ENCODE assay signal across 8 mouse cellular contexts in genomic region chr7:16780825-16781554, GRCm38 (mm10). TPM values are rescaled to one million over a fixed set of nuclear protein-coding genes. Genes with fewer than 3 reads are reported as not detected.
DNase-seq lines count a peak whose midpoint lies in the region; ATAC-seq lines count a peak whose summit lies in the region.

Slc1a5 (plus strand) TSS chr7:16781340.

- H3K4me1 ChIP-seq in hindbrain, embryonic 16.5 days (ENCODE audit: control insufficient read depth, insufficient read depth, low read depth, low read length) = peaks cover 17% of the 10 kb centered on the region

- WGBS in hindbrain, embryonic 16.5 days = 3% methylated on average over 34 of the region's 34 CpGs
- 3% methylated on average over 30 of the region's 34 CpGs for WGBS in macrophage (ENCODE audit: missing documents)

- peak within 1 kb of the TSS; percentile 59 for H3K4me3 ChIP-seq in hindbrain, embryonic 16.5 days (ENCODE audit: low read length)
- peak within 1 kb of the TSS; percentile 72 for H3K4me3 ChIP-seq in macrophage (ENCODE audit: inconsistent target)

- H3K9ac ChIP-seq in hindbrain, embryonic 16.5 days (ENCODE audit: low read depth, low read length) = peak within 1 kb of the TSS; percentile 70

- H3K4me2 ChIP-seq in hindbrain, embryonic 16.5 days (ENCODE audit: low read length) = peak within 1 kb of the TSS; percentile 93

- H3K9me3 ChIP-seq in hindbrain, embryonic 16.5 days (ENCODE audit: control insufficient read depth, low read length) = no peaks in the 10 kb centered on the region

- peak; percentile 82 for ATAC-seq in hindbrain, embryonic 16.5 days

- DNase-seq in R1 (ENCODE audit: low read depth, low spot score) = peak; percentile 99
- DNase-seq in cerebellum, postnatal 36 days = peak; percentile 48 to 60
- peak; percentile 93 for DNase-seq in gastrocnemius, adult 18-20 months (ENCODE audit: low spot score)
- DNase-seq in left cerebral cortex, adult 18-20 months (ENCODE audit: low spot score in 2 of 2) = peak; percentile 42 to 56
- peak; percentile 73 for DNase-seq in right cerebral cortex, adult 18-20 months
- peak; percentile 70 for DNase-seq in urinary bladder, postnatal 10 days (ENCODE audit: low spot score)

- H3K27me3 ChIP-seq in hindbrain, embryonic 16.5 days (replicated peaks; ENCODE audit: control insufficient read depth, insufficient read depth, low read length) = no peaks in the 10 kb centered on the region

- H3K36me3 ChIP-seq in hindbrain, embryonic 16.5 days (ENCODE audit: control insufficient read depth, insufficient read depth, low read length) = no peaks in the 10 kb centered on the region
- H3K36me3 ChIP-seq in macrophage (ENCODE audit: inconsistent target) = no peaks in the 10 kb centered on the region

- peaks cover 28% of the 10 kb centered on the region for H3K79me2 ChIP-seq in macrophage (ENCODE audit: inconsistent target)

- no peak within 1 kb of the TSS for H3K27ac ChIP-seq in hindbrain, embryonic 16.5 days (ENCODE audit: low read depth, low read length)
- peak within 1 kb of the TSS; percentile 25 for H3K27ac ChIP-seq in macrophage

RNA-seq across cellular contexts. Expression of gene Slc1a5, which starts in this region (rescaled TPM):
- total RNA-seq in gastrocnemius, adult 18-20 months (2021) = 10 to 100 TPM; 14.0 to 14.3 TPM
- 9.6 and 11.5 TPM in 2 replicates for polyA plus RNA-seq in hindbrain, embryonic 16.5 days (2015; fragmentation: Nextera tagmentation; extraction: Ambion mirVana)
- total RNA-seq in left cerebral cortex, adult 18-20 months (2021) = 1 to 10 TPM; 2.9 to 4.2 TPM
- total RNA-seq in macrophage (2018; cell fraction: chromatin; rRNA removed) = 10 to 100 TPM; 10.7 to 39.0 (median 19.8) TPM
- total RNA-seq in macrophage (2018; cell fraction: cytosol; rRNA removed) = 10 to 100 TPM in 4 of 26 experiments, 1 to 10 TPM in 22; 3.3 to 11.9 (median 7.5) TPM
- total RNA-seq in macrophage (2018; cell fraction: nucleus; rRNA removed) = 10 to 100 TPM; 11.1 to 88.3 (median 26.6) TPM
- 4.0 to 23.3 TPM (median 15.1 TPM) in 3 replicates for polyA plus RNA-seq in macrophage (2018)

Comparison
In these comparisons a context has a peak if more than half of its experiments do, and no peak if none do; other contexts are left out.
1. DNase-seq: peak in every context shown above with its lines; median percentile 99 in R1; 93 in gastrocnemius, adult 18-20 months; 73 in right cerebral cortex, adult 18-20 months; 70 in urinary bladder, postnatal 10 days; 54 in cerebellum, postnatal 36 days; 49 in left cerebral cortex, adult 18-20 months.